Mouse (Mus musculus) cerebellum, adult 11 months (tissue): ENCODE measurements around the gene Suclg2.
"Not testable (repeated sequence)": the region's sequence is repeated elsewhere in the genome, so short reads cannot be mapped to it uniquely, and the experiment has no call there.

Experiments
- DNase-seq: peaks from one replicate; pipeline ENCODE4 v3.0.0; 2022

Suclg2 gene

GRCm38 (mm10) chr6:95619817-95620216 is 98.8 kb downstream of the Suclg2 start:
- no peak for DNase-seq

DNA sequence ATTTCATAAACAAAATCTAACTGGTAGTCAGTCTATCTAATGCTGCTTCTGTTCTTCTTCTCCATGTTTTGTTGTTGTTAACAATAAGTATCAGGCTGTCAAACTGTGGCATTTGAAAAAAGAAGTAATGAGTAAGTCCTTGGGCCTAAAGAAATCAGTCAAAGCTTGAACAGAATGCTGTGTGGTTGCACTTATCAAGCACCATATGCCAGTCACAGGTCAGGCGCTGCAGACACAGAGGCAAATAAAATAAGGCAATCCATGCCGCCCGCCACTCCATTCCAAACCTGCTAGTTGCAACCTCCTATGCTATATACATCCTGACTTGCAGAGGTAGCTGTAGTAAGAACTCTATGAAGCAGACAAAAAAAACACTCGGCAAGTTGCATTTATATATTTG is 100.2 kb downstream of the Suclg2 start:
- DNase-seq = no peak

GRCm38 (mm10) chr6:95613228-95613627 is 105.4 kb downstream of the Suclg2 start:
- no peak for DNase-seq

- DNase-seq = no peak
Measured at GRCm38 (mm10) chr6:95612412-95613022, 106.1 kb downstream of the Suclg2 start.

GRCm38 (mm10) chr6:95611059-95611458 is 107.5 kb downstream of the Suclg2 start:
- no peak for DNase-seq

DNA sequence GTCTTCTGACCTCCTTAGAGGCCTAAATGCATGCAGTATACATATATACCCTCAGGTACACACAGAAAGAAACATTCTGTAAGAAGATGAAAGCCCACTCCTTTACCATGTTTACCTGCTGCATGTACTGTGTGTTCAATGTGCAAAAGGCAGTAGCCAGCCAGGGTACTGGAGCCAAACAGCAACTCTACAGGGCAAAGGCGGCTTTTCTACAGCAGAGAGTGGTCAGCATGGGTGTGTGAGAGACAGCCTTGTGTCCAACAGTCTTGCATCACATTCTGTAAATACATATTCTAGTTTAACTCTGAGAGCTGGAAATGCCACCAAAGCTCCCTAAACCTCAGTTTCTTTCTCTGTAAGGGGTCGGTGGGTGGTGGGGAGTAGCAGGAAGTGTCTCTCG is 110.5 kb downstream of the Suclg2 start:
- DNase-seq = no peak

DNA sequence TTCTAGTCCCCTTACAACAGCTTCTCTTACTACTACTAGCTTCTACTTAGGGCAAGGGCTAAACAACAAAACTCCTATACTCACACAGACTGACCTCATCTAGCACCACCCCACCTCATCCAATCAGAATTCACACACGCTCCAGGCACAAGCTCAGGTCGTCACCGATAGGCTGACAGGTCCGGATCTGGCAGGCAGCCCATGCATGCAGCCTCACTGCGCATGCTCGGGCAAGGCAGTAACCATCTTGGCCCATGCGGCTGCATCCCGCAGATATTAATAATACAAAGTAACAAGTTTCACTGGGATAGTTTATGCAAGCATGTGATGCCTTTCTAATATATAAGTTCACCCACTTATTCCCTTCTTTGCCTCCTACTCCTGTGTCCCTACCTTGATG is 117.9 kb downstream of the Suclg2 start:
- not testable (repeated sequence) for DNase-seq

DNA sequence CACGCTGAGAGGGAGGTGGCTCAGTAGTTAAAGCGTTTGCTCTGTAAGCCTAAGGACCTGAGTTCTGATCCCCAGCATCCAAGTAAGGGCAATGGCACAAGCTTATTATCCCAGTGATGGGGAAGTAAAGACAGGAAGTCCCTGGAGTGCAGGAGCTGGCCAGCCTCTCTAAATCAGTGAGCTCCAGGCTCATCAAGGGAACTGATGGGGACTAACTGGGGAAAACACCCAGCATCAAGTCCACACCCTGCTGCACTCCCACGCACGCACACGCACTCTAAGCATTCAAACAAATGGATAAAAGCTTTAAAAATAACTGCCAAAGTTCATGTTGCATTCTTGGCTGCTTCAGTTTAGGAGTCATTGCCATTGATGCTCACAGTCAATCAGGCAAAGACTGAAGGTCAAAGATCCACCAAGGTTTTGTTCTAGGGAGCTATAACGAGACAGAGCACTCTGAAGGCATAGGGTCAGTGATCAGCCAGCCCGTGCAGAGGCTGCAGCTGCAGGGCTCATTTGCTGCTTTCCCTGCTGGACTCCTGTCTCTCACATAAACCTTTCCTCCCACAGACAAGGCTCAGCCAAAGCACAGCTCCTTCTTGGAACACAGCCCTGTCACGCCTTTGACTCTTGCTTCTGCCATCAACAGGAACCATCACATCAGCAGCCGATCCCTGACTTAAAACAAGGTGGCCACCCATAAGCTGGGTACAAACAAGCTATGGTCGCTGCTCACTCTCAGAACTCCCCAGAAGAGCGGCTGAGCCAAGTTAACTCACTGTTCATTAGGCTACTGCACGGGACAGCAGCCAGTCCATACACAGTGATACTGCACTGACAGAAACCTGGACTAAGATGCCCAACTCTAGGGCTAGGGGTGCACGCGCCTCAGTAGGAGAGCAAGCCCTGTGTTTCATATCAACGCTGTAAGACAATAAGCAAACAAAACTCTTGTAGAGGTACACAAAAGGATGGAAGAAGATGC is 121.5 kb downstream of the Suclg2 start:
- no peak for DNase-seq

- DNase-seq = no peak
Measured at GRCm38 (mm10) chr6:95595852-95596251, 122.7 kb downstream of the Suclg2 start.

DNA sequence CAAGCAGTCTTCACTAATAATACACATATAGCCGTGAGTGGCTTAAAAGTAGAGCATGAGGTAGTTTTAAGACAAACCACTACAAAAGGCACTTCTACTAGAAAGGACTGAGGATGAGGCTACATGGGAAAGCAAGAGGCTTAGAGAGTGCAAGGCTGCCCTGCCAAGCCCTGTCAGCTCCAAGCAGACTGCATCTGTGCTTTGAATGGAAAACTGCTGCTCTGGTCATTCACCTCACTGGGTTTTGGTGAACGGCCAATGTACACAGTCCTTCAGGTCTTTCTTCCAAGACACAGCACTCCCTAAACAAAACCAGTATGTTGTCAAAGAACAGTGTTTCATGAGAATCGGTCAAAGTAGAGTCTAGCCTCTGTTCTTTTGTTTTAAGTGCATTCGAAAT is 124.4 kb downstream of the Suclg2 start:
- DNase-seq = no peak

- DNase-seq = no peak
Measured at GRCm38 (mm10) chr6:95592396-95592795, 126.2 kb downstream of the Suclg2 start.

GRCm38 (mm10) chr6:95590463-95590862 is 128.1 kb downstream of the Suclg2 start:
- DNase-seq = no peak

DNA sequence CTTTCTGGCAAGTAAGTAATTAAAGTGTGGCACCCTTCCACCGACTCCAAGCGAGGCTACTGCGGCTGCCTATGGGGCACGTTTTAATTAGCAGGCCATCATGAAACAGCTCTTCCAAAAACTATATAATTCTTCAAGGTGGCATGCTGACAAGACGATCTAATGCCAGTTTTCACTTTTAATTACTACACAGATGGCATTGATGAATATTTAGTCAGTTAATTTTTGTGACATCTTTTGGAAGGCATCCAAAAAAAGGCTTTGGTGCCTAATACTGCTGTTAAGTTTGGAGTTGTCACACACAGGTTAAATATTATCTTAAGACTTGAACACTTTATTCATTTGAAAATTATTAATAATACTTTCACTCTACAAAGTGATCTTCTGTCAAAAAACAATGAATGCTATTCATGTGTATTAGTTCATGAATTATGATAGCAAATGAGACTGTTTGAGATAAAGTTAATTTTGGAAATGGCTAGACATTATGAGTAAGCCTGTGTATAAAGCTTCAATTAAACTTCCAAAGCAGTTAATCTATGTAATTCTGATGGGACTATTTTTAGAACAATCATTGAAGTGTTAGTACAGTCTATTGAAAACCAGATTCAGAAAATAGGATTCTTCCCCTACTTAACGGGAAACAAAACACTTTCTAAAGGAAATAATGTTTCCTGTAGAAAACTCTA is 131.3 kb downstream of the Suclg2 start:
- DNase-seq = no peak

- DNase-seq = no peak
Measured at GRCm38 (mm10) chr6:95581893-95582292, 136.7 kb downstream of the Suclg2 start.

- DNase-seq = no peak
Measured at GRCm38 (mm10) chr6:95579792-95580191, 138.8 kb downstream of the Suclg2 start.

DNA sequence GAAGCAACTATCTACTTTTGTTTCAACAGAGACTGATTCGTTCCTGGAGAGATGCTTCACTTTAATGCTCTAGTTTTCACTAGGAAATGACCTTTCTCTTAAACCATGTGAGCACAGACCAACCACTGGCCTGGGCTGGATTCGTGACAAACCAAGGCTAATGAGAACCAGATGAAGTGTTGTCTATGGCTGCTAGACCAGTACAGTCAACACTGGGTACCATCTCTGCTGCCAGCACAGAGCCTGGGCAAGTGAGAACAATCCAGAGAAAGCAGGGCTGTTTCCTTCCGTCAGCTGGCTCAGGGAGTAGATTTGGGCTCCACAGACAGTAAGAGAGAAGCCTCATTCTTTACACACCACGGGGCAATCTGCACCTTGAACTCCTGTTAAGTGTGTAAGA is 143.1 kb downstream of the Suclg2 start:
- no peak for DNase-seq

GRCm38 (mm10) chr6:95574867-95575266 is 143.7 kb downstream of the Suclg2 start:
- no peak for DNase-seq

DNA sequence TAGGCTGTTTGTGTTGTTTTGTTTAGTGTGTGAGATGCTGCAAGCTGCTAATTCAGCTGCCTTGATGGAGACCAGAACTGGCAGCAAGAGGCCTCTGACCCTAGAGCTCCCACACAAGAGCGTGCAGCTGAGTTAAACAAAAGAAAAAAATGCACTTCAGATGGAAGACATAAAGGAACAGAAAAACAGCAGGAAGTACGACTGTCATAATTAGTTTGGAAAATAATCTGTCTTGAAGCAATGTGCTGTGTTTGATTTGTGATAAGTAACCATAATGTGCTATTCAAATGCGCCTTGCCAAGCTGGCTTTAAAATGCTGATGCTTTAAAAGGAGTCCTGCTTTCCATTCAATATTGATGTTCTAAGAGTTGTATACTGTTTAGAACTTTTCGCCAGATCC is 144.2 kb downstream of the Suclg2 start:
- no peak for DNase-seq

DNA sequence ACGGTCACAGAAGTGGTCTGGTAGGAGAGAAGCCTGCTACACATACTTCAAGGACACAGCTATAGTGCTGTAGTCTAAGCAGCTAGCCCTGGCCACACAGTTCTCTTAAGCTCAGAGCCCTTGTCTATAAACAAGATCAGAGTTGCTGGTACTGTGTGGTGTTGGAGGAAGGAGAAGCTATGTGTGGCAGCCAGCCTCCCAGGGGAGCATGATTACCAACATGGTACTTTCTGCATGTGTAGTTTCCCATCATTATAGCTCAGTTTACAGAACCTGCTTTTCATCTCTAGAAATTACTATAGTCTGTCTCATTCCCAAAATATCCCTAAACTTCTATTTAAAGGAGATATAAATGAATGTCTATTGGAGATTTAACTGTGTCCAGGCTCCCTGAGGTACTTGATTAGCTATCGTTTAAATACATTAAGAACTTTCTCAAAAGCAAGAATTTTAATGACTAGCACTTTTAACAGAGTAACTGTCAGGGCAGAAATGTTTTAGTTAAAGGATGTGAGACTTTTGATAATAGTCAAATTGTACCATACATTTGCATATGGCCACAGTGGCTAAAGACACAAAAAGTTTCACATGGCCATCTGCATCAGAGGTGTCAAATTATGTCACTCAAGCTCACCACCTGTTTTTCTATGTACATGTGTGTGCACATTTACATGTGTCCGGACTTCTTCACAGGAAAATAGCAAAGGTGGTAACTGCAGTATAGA is 145.4 kb downstream of the Suclg2 start:
- no peak for DNase-seq

DNA sequence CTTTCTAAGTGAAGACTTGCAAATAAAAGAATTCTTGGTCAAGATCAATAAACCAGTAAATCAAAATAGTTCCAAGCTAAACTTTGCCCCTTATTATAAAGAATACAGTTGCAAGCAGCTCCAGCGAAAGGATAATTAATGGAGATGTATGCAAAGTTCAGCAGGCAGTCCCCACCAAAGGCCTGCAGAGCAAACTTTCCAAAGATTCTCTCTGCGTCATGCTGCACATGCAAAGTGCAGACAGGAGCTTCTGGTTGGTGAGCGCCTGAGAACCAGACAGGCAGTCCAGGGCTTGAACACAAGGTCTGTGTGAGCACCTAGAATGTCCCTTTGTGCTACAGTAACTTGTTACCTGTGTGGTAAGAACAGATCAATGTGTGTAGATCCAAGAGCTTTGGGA is 147.0 kb downstream of the Suclg2 start:
- DNase-seq = no peak

DNA sequence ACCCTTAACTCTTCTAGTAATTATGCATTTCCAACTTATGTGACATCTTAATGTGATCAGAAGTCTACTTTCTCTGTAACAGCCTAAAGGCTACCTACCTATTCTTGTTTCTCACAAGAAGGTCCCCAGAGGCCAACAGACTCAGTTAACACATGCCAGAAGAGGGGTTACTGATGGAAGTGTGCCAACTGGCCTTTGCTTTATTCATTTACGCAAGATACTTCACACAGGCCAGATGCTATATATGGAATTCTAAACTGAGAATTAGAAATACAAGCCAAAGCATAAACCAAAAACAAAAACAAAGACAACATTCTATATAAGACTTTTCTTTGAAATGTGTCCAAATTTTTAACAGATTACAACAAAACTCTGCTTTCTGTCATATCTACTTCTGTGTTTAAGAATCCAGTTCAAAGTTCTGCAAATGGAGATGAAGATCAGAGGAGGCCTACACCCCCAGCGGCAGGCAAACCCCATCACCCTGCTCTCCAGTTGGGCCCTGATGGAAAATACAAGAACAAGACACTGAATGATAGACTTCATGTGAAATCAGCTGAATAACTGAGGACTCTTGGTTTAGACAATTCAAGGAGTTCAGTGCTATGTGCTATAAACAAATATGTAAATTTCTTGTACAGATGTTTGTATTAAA is 155.1 kb downstream of the Suclg2 start:
- DNase-seq = no peak

DNA sequence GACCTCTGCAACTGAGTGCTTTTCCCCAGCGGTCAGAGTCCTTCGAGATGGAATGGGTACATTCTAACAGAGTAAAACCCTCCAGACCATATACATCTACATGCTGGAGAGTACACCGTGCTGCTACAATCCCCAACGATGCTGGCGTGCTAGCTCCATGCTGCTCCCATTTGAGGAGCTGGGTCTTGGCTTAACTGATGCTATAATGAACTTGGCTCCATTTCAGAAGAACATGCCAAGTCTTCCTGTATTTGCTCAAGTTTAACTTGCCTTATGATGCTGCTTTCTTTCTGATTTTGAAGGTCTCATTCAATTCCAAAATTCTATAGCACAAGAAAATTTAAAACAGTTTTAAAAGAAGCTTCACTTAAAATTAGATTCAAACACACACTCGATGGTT is 162.3 kb downstream of the Suclg2 start:
- DNase-seq = no peak
